Comparison of ENCODE assay signal across 21 mouse cellular contexts in the genomic region with DNA sequence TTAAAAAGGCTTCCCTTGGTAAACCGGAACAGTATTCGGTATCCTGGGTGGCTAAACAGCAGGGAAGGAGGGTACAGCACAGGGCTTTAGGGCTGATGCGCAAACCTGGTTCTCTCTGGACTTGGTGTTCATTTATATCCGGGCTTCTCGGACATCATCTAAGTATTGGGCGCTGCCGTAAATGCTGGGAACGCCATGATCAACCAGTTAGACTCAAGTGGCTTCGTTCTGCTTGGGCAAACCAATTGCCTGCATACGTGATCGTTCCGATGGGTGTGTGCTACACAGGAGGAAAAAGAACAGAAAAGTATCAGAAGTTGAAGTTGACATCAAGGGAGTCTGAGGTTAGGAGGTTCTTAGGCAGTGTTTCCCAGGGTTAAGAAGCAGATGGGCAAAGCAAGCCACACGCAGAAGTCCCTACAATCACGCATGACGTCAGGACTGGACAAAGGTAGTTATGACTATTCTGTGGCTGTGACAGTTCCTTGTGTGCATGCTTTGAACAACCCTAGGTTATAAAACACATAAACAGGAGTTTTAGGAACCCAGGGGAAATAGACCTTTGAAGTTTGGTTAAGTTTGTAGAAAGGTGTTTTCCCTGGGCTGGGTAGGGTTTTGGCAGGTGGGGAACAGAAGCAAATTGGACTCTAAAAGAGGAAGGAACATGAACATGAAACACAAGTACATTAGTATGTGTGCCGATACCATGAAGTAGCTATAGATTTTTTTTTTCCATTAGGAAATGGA. TPM values are rescaled to one million over a fixed set of nuclear protein-coding genes. Genes with fewer than 3 reads are reported as not detected.
DNase-seq lines count a peak whose midpoint lies in the region; TF ChIP-seq lines count a peak whose summit lies in the region.
"Had no signal": no experiment of that assay in that cellular context is flagged by ENCODE, and none has a peak within 500 bp of the region (broad histone marks: within the 10 kb centered on the region; RNA-seq: fewer than 3 reads in every experiment).

No protein-coding gene starts in this region.

- no peaks in the 10 kb centered on the region for H3K36me3 ChIP-seq in heart, embryonic 10.5 days
- no peaks in the 10 kb centered on the region for H3K36me3 ChIP-seq in spleen, adult 2 months (ENCODE audit: control insufficient read depth, insufficient read depth, low read length)
- H3K36me3 ChIP-seq: embryonic facial prominence, embryonic 10.5 days; liver, embryonic 15.5 days; midbrain, embryonic 12.5 days; neural tube, embryonic 13.5 days had no signal

- TF ChIP-seq POLR2A in spleen, adult 2 months (IDR thresholded peaks at IDR 0.05; ENCODE audit: low read depth, low read length), result no peak

- peak overlapping the region; percentile 82 for H3K27ac ChIP-seq in heart, embryonic 10.5 days
- H3K27ac ChIP-seq in spleen, adult 2 months (ENCODE audit: insufficient read depth, low read length), result peak overlapping the region; percentile 90
- H3K27ac ChIP-seq: embryonic facial prominence, embryonic 10.5 days; kidney, postnatal 0 days; liver, embryonic 15.5 days; macrophage; midbrain, embryonic 12.5 days; neural tube, embryonic 13.5 days; stomach, postnatal 0 days had no signal

- no peaks in the 10 kb centered on the region for H3K27me3 ChIP-seq in heart, embryonic 10.5 days (ENCODE audit: insufficient read depth, poor library complexity, severe bottlenecking)
- H3K27me3 ChIP-seq in spleen, adult 2 months (ENCODE audit: control insufficient read depth, insufficient read depth, low read length), result no peaks in the 10 kb centered on the region
- H3K27me3 ChIP-seq: liver, embryonic 15.5 days; neural tube, embryonic 13.5 days had no signal

- peaks cover 18% of the 10 kb centered on the region for H3K4me1 ChIP-seq in heart, embryonic 10.5 days
- peaks cover 34% of the 10 kb centered on the region for H3K4me1 ChIP-seq in spleen, adult 2 months (ENCODE audit: control insufficient read depth, insufficient read depth, insufficient read length)
- H3K4me1 ChIP-seq: liver, embryonic 15.5 days; midbrain, embryonic 12.5 days; neural tube, embryonic 13.5 days had no signal

- no peak for TF ChIP-seq CTCF in spleen, adult 2 months (IDR thresholded peaks at IDR 0.05; ENCODE audit: extremely low read depth, insufficient read depth, insufficient read length, insufficient replicate concordance)

- WGBS in heart, embryonic 10.5 days, result 90% methylated on average over 16 of the region's 16 CpGs
- WGBS in spleen, adult 2 months, result 72% methylated on average over 16 of the region's 16 CpGs

- H3K9me3 ChIP-seq in heart, embryonic 10.5 days, result no peaks in the 10 kb centered on the region
- H3K9me3 ChIP-seq: embryonic facial prominence, embryonic 10.5 days; liver, embryonic 15.5 days; midbrain, embryonic 12.5 days; neural tube, embryonic 13.5 days had no signal

- DNase-seq in heart, embryonic 10.5 days (ENCODE audit: low spot score), result no peak
- no peak for DNase-seq in heart, postnatal 4 days
- peak; percentile 28 to 73 for DNase-seq in spleen, adult 2 months (ENCODE audit: low read depth in 1 of 2, low spot score in 2 of 2)
- DNase-seq in spleen, adult 12 weeks (ENCODE audit: low spot score), result no peak
- peak; percentile 27 for DNase-seq in T-cell, adult 2 months (ENCODE audit: low spot score)
- peak; percentile 74 for DNase-seq in naive thymus-derived CD4-positive, alpha-beta T cell, adult 2 months (ENCODE audit: low read depth)
- no peak for DNase-seq in layer of hippocampus, postnatal 10 days (ENCODE audit: low spot score in 2 of 2)
- DNase-seq in testis, postnatal 10 days (ENCODE audit: low spot score), result no peak
- DNase-seq: cerebellum, adult 2 months; cerebellum, postnatal 36 days; gastrocnemius, postnatal 10 days; kidney, adult 11 months; layer of hippocampus, postnatal 36 days; thymus, postnatal 14 days had no signal

- H3K4me3 ChIP-seq in heart, embryonic 10.5 days, result no peak overlapping the region
- H3K4me3 ChIP-seq in spleen, adult 2 months (ENCODE audit: extremely low read depth, insufficient read depth, insufficient read length), result no peak overlapping the region
- H3K4me3 ChIP-seq: embryonic facial prominence, embryonic 10.5 days; liver, embryonic 15.5 days; midbrain, embryonic 12.5 days; neural tube, embryonic 13.5 days had no signal

RNA-seq across cellular contexts. Expression of gene Foxn3, which starts 46.9 kb away (rescaled TPM):
- polyA plus RNA-seq in heart, embryonic 10.5 days (2016; fragmentation: Nextera tagmentation; extraction: Ambion mirVana), result 60.5 and 65.2 TPM in 2 replicates
- 100 to 1,000 TPM; 113 to 131 TPM for total RNA-seq in heart, postnatal 4 days (2021)
- 37.8 and 54.8 TPM in 2 replicates for polyA plus RNA-seq in spleen, adult 2 months (2012; rRNA removed)
- total RNA-seq in layer of hippocampus, postnatal 10 days (2021), result 10 to 100 TPM; 55.7 to 59.4 TPM

Comparison
In these comparisons a context has a peak if more than half of its experiments do, and no peak if none do; other contexts are left out.
1. DNase-seq: peak in spleen, adult 2 months (2 of 2), T-cell, adult 2 months (single experiment) and naive thymus-derived CD4-positive, alpha-beta T cell, adult 2 months (single experiment); none in heart, embryonic 10.5 days (single experiment), heart, postnatal 4 days (single experiment), spleen, adult 12 weeks (single experiment), layer of hippocampus, postnatal 10 days (0 of 2) and testis, postnatal 10 days (single experiment).